Comparison of ENCODE assay signal across 7 mouse cellular contexts in the genomic region with DNA sequence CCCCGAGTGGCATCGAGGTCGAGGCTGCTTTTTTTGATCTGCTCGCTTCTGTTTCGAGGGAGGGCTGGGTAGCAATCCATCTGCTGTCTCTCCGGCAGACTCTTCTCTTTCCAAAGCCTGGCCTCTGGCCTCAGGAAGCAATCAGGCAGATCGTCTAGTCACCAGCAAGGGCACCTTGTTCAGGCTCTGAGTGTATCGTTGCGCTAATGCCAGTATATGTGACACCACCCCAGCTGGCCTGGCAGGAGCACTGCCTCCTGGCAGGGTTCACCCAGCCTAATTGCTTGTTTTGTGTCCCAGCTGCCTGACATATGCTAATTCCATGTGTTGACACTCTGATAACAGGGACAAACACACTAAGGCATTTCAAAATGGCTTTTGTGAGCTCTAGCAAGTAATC.
DNase-seq lines count a peak whose midpoint lies in the region; ATAC-seq and TF ChIP-seq lines count a peak whose summit lies in the region.

No protein-coding gene starts in this region.

- peak; percentile 95 for ATAC-seq in forebrain, postnatal 0 days
- ATAC-seq in hindbrain, postnatal 0 days, result peak; percentile 78
- ATAC-seq in midbrain, embryonic 15.5 days (replicated peaks), result peak; percentile 75

- peak; percentile 60 for DNase-seq in MN1 (ENCODE audit: low spot score)
- DNase-seq in adrenal gland, adult 8-10 months, result peak; percentile 42
- peak; percentile 88 for DNase-seq in forebrain, postnatal 0 days
- peak; percentile 76 for DNase-seq in hindbrain, postnatal 0 days (ENCODE audit: low spot score)
- DNase-seq in thymus, postnatal 14 days, result no peak
- DNase-seq in spleen, postnatal 36 days (ENCODE audit: low spot score in 2 of 2), result no peak

- no peak overlapping the region for H3K4me3 ChIP-seq in forebrain, postnatal 0 days (ENCODE audit: low read depth, low read length)
- no peak overlapping the region for H3K4me3 ChIP-seq in hindbrain, postnatal 0 days (ENCODE audit: low read length)
- H3K4me3 ChIP-seq in midbrain, embryonic 15.5 days, result no peak overlapping the region

- H3K9ac ChIP-seq in forebrain, postnatal 0 days, result no peak overlapping the region
- H3K9ac ChIP-seq in hindbrain, postnatal 0 days (replicated peaks; ENCODE audit: low read length), result no peak overlapping the region
- no peak overlapping the region for H3K9ac ChIP-seq in midbrain, embryonic 15.5 days

- H3K36me3 ChIP-seq in forebrain, postnatal 0 days (ENCODE audit: insufficient read depth), result peaks cover 5% of the 10 kb centered on the region
- H3K36me3 ChIP-seq in hindbrain, postnatal 0 days (ENCODE audit: insufficient read depth, low read length), result no peaks in the 10 kb centered on the region
- H3K36me3 ChIP-seq in midbrain, embryonic 15.5 days (replicated peaks), result 0 out of 2 replicates have a peak, but pooled peaks cover 4% of the 10 kb centered on the region

- peak overlapping the region; percentile 50; the same call in 1 of the 2 replicates for H3K27ac ChIP-seq in forebrain, postnatal 0 days (ENCODE audit: low read depth, low read length)
- no peak overlapping the region for H3K27ac ChIP-seq in hindbrain, postnatal 0 days
- peak overlapping the region; percentile 36 for H3K27ac ChIP-seq in midbrain, embryonic 15.5 days

- no peak for TF ChIP-seq CTCF in forebrain, postnatal 0 days (IDR thresholded peaks at IDR 0.05; ENCODE audit: low read depth)
- TF ChIP-seq CTCF in hindbrain, postnatal 0 days (IDR thresholded peaks at IDR 0.05; ENCODE audit: low read depth), result 0 out of 2 replicates have a peak, but pooled peaks have one; percentile 15

- WGBS in forebrain, postnatal 0 days, result 9% methylated on average over 9 of the region's 9 CpGs
- WGBS in hindbrain, postnatal 0 days, result 21% methylated on average over 9 of the region's 9 CpGs
- 28% methylated on average over 9 of the region's 9 CpGs for whole genome bisulfite sequencing in midbrain, embryonic 15.5 days

- H3K4me1 ChIP-seq in forebrain, postnatal 0 days (ENCODE audit: insufficient read depth), result 0 out of 2 replicates have a peak, but pooled peaks cover 18% of the 10 kb centered on the region
- 0 out of 2 replicates have a peak, but pooled peaks cover 13% of the 10 kb centered on the region for H3K4me1 ChIP-seq in hindbrain, postnatal 0 days (ENCODE audit: insufficient read depth, low read length)
- peaks cover 24% of the 10 kb centered on the region for H3K4me1 ChIP-seq in midbrain, embryonic 15.5 days

- H3K4me2 ChIP-seq in forebrain, postnatal 0 days (ENCODE audit: low read depth), result no peak overlapping the region
- H3K4me2 ChIP-seq in hindbrain, postnatal 0 days (ENCODE audit: low read depth, low read length), result no peak overlapping the region
- H3K4me2 ChIP-seq in midbrain, embryonic 15.5 days, result no peak overlapping the region

- H3K27me3 ChIP-seq in forebrain, postnatal 0 days (ENCODE audit: insufficient read depth, low read length), result no peaks in the 10 kb centered on the region
- H3K27me3 ChIP-seq in hindbrain, postnatal 0 days (ENCODE audit: insufficient read depth, low read length), result no peaks in the 10 kb centered on the region
- H3K27me3 ChIP-seq in midbrain, embryonic 15.5 days (replicated peaks), result no peaks in the 10 kb centered on the region

- H3K9me3 ChIP-seq in forebrain, postnatal 0 days (ENCODE audit: low read length), result no peaks in the 10 kb centered on the region
- no peaks in the 10 kb centered on the region for H3K9me3 ChIP-seq in hindbrain, postnatal 0 days (ENCODE audit: low read length)
- no peaks in the 10 kb centered on the region for H3K9me3 ChIP-seq in midbrain, embryonic 15.5 days

Comparison
In these comparisons a context has a peak if more than half of its experiments do, and no peak if none do; other contexts are left out.
1. DNase-seq: peak in MN1 (single experiment), adrenal gland, adult 8-10 months (single experiment), forebrain, postnatal 0 days (single experiment) and hindbrain, postnatal 0 days (single experiment); none in thymus, postnatal 14 days (single experiment) and spleen, postnatal 36 days (0 of 2).
2. Peak in every context shown above with its lines, with median percentiles within 50 percentile points of each other: ATAC-seq.